Mouse (Mus musculus) small intestine, adult 2 months (tissue): ENCODE measurements around the gene Gast.

Experiments
- CTCF ChIP-seq: fragments of 200-500 bp; IDR thresholded peaks from 2 replicates; pipeline ENCODE4 v1.5.1; 2012; ENCODE audit warnings: low read depth, mild to moderate bottlenecking, control low read depth, inconsistent platforms, low read length, moderate library complexity, mixed read lengths; ENCODE audit not compliant: insufficient replicate concordance, insufficient read length; ENCODE audit errors: extremely low read depth
- POLR2A ChIP-seq: fragments of 200-500 bp; IDR thresholded peaks from 2 replicates; pipeline ENCODE4 v1.6.1; 2012; ENCODE audit warnings: low read depth, mild to moderate bottlenecking, control low read depth, inconsistent platforms, low read length, moderate library complexity

DNA sequence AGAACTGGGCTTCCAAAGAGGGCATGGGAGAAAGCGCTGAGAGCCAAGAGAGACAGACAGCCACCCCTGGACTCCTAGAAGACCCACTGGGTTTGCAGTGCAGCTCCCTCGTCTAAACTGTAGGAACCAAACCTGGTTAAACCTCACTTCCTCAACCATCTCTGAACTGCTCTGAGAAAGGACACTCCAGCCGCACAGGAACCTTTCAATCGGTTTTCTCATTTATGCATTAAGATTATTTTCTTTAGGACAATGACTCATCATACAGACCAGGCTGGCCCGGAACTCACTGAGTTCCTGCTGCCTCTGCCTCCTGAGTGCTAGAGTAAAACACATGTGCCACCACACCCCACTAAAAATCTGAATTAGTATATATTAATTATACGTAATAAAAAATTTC is 6.4 kb upstream of the Gast start:
- TF ChIP-seq CTCF: no peak
- no peak for TF ChIP-seq POLR2A
